Mouse (Mus musculus) ovary, postnatal 10 days (tissue): ENCODE measurements around the gene B3gat3.
"Not testable (repeated sequence)": the region's sequence is repeated elsewhere in the genome, so short reads cannot be mapped to it uniquely, and the experiment has no call there.

Experiments used
- DNase-seq: peaks from one replicate; pipeline ENCODE4 v3.0.0; 2022; ENCODE audit warnings: low spot score

The B3gat3 gene

DNA sequence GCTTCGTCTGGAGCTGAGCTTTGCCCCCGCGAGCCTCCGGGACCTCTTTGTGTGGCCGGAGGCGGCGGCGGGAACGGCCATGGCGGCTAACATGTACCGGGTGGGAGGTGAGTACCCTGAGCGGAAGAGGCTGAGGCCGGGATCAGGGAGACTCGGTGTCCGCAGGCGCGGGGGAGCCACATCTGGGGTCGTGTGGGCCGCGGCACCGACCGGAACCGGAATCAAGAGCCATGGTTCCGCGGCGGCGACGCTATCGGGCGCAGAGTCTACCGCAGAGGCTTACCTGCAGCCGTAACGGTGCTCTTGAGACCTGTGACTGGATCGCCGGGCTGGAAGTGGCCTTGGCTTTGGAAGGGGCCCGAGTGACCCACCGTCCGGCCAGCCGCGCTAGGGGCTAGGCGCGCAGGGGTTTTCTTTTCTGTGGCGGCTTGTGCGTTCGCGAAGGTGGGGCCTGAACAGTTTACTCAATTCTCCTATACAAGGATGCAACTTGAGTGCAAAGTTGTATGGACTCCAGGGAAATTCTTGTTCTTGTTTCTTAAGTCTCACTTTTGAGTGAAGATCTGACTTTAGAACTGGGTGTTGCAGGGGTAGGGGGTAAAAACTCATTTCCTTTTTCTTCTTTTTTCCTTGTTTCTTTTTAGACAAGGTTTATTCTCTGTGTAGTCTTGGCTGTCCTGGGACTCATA lies 22.2 kb downstream of the B3gat3 start:
- DNase-seq: peak; percentile 27

DNA sequence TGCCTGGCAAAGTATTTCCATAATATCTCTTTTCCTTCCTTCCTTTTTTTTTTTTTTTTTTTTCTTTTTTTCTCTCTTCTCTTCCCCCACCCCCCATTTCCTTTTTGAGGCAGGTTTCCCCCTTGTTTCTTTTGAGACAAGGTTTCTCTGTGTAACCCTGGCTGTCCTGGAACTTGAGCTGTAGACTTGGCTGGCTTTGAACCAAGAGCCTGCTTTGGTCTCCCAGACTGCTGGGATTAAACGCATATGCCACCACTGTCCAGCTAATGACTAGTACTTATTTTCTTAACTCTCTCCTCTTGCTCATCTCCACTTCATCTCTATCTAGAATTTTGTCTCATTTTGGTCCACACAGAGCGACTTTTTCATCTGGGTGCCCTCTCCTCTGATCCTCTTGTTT lies 22.9 kb downstream of the B3gat3 start:
- no peak for DNase-seq

DNA sequence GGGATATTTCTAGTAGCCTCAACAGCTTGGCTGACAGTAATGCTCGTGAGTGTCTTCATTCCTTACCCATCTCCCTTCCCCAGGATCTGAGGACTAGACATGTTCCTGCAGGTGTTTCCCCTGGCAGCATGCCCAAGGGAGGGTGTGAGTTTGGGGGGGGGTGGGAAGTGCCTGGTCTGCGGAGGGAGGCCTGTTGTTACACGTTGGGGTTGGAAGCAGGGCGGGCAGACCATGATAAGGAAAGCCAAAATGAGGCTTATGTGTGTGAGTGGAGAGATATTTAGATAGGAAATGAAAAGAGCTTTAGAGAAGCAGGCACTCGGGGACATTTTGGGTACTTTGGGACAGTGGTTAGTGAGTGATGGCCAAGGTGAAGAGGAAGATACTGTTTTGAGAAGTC lies 23.9 kb downstream of the B3gat3 start:
- DNase-seq: no peak

DNA sequence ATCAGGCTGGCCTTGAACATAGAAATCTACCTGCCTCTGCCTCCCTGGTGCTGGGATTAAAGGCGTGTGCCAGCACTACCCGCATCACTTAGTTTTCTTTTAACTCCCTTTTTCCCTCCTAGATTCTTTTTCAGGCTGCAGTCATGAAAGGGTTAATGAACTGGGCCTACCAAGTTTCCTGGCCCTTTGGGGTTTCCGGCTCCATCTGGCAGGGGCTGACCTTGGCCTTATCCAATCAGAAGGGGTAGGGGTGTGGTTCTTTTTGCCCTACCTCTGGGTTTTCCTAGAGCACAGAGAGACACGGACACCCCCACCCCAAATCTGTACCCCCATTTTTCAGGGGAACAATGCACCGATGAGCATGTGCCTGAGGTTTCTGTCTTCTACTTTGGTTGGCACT lies 24.6 kb downstream of the B3gat3 start:
- DNase-seq: peak; percentile 53

DNA sequence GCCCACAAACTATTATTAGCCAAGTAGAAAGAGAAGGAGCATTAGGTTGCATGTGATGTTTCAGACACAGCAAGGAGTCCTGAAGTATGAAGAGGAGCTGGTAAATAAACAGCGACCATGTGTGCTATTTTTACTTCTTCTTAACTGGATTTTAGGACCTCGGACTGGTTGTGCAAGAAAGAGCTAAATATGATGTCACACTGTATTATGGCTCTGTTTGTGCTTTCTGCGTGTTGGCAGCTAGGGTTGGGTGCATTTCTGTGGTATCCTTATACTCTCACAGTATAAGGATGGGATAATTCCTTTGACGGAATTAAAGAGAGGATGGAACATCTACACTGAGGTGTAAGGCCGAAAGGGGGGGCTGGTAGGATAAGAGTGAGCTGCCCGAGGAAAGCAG lies 25.1 kb downstream of the B3gat3 start:
- DNase-seq: no peak

DNA sequence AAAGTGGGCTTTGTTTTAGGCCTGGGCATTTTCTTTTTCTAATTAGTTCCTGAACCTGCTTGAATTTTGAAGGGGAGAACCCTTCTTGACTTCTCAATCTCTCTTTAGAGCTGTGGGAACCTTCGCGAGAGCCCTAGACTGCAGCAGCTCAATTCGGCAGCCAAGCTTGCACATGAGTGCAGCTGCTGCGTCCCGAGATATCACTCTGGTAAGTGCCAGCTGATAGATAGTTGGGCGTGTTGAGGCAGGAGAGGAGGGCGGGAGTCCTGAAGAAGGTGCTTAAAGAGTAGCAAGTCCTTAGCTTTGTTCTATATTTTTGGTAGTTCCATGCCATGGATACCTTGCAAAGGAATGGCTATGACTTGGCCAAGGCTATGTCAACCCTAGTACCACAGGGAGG lies 26.8 kb downstream of the B3gat3 start:
- DNase-seq: no peak

DNA sequence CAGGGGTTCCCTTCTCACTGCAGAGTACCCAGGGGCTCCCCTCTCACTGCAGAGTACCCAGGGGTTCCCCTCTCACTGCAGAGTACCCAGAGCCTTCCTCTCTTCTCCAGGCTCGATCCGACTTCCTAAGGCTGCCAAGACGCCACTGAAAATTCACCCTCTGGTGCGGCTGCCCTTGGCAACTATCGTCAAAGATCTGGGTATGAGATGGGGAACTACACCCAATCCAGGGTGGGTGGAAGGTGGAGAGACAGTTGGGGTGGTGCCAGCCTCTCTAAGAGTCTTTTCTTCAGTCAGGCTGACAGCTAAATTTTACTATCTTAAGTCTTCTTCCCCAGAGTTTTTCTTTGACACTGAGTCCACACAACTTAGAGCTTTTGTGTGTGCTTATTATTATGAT lies 30.0 kb downstream of the B3gat3 start:
- DNase-seq: no peak

DNA sequence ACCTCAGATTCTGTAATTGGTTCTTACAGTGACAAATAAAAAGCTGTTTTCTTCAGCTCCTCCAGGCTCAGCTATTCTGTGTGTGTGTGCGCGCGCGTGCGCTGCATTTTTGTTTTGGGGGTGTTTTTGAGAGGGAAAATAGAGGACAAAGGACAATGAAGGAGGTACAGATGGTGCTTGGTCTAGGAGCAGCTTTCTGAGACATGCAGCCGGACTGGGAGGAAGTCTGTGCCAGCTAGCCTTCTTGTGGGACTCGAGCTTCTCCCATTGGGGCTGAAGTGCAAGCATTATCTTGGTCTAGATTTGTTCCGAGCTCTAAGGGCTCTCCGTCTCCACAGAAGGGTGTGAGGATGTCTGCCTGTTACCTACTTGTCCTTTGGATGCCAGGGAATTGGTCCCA lies 32.1 kb downstream of the B3gat3 start:
- DNase-seq: no peak

DNA sequence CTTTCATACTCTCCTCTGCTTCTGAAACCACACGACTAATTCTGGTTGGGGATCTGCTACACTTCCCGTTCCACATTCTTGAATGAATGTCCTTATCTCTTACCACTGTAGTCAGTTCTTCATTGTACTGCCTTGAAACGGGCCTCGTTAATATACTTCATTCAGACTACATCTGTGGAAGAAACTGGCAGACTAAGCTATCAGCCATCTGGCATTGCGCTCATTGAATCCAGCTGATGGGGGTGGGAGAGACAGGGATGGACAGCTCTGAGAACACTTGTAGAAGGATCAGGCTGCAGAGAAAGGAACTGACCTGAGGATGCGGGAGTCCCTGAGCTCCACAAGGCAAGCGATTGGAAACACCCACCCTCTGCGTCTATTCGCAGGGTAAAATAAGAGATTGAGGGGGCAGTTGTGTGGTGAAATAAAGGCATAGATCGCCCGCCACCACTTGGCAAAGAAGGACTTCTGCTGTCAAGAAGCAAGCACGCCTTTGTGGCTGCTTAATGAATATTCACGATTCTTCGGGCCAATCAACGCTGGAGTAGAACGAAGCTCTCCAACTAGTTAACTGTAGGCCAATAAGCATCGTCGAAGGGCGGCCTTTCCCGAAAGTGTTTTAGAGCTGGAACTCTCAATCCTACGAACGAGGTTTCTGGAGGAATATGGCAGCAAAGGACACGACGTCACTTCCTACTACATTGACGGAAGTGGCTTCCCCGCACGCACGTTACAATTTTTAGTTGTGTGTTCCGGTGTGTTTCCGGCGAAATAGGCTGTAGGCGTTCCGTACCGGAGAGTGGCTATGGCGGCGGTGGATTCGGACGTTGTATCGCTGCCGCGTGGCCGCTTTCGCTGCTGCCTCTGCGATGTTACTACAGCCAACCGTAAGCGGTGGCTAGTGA lies 33.2 kb downstream of the B3gat3 start, which contains the start of gene Tut1:
Tut1 (plus strand) TSS at position 713 of the 905 bp plus-strand sequence.
- peak; percentile 78 for DNase-seq

DNA sequence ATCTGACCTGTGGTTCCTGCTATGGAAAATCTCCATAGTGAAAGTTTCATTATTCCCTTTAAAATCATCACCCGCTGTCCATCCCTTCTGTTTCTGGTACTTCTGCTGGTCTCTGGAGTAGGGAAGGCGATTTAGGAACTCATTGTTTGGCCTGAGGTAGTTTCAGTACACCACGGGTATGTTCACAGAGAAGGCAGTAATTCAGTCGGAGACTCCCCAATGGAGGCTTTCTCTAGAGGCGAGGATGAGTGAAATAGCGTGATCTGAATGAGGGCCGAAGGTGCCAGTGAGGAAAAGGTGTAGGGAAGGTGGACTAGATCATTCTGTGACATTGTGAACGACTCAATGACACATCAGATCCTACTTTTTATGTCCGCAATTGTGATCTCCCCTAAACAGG lies 34.0 kb downstream of the B3gat3 start:
- DNase-seq: no peak

DNA sequence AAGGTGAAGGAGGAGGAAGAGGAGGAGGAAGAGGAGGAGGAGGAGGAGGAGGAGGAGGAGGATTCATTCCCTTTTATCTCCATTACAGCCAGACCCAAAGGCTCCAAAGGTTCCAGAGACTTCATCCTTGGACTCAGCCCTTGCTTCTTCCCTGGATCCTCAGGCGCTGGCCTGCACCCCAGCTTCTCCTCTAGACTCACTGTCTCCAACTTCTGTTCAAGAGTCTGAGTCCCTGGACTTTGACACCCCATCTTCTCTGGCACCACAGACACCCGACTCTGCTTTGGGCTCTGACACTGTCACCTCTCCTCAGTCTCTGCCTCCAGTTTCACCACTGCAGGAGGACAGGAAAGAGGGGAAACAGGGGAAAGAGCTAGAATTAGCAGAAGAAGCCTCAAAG lies 42.1 kb downstream of the B3gat3 start:
- DNase-seq: no peak

DNA sequence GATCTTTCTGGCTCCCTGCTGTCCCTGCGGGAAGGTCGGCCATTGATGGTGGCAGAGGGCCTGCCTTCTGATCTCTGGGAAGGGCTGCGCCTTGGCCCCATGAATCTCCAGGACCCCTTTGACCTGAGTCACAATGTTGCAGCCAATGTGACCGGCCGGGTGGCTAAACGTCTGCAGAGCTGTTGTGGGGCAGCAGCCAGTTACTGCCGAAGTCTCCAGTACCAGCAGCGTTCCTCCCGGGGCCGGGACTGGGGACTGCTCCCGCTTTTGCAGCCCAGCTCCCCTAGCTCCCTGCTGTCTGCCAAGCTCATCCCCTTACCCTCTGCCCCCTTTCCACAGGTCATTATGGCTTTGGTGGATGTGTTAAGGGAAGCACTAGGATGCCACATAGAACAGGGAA lies 44.9 kb downstream of the B3gat3 start:
- DNase-seq: no peak

DNA sequence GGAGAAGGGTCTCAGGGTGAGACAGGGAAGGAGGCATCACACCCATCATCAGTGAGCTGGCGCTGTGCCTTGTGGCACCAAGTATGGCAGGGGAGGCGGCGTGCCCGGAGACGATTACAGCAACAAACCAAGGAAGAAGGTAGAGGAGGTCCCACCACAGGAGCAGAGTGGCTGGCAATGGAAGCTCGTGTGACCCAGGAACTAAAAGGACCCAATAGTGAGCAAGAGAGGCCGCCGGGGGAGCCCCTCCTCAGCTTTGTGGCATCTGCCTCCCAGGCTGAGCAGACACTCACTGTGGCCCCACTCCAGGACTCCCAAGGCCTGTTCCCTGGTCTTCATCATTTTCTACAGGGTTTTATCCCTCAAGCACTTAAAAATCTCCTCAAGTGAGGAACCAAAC lies 45.6 kb downstream of the B3gat3 start:
- no peak for DNase-seq

DNA sequence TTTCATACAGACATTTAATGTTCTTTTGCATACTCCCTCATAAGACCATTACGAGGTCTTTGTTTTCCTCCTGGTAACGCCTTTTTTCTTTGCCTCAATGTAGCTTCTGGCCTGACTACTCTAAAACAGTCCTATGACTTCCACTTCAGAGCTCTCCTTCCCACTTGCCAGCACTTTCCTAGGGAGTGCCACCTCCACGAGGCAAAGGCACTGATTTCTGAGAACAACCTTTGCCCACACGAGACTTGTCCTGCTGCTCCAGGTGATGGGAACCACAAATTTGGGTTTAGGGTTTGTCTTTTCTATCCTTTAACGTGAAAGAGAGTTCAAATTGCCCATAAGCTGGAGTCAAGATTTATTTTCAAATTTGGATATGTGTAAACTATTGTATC lies 46.0 kb downstream of the B3gat3 start:
- no peak for DNase-seq

DNA sequence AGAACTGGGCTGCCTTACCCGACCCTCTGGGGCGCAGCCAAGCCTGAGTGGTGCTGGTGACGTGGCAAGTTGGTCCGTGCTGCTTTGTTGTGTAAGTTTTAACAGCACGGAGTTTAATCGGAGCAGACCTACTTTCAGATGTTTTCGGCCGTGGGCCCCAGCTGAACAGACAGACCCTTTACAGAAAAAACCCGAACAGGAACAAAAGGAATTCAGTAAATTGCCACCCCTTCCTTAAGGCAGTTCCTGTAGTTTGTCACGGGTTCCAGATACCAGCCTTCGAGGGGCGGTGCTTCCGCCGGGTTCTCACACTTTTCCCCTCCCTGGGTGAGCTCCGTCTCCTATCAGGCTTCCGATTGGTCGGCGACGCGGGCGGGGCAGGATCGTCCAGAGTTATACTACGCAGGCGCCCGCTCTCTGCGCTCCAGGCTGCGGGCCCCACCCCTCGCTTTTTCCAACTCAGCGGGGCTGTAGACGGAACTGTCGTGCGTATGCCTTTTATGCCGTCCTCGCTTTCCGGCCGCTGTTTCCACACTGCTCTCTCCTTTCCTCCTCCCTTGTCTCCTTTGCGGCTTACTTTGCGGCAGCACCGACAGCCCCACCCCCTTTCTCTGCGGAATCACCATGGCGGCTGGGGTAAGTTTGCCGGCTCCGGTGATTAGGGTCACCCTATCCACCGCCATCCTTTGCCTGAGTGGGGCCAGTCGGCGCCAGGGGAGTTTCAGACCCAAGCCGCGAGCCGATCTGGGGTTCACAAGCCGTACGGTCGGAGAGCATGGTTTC lies 46.6 kb downstream of the B3gat3 start, which contains the start of gene Eef1g:
Eef1g (plus strand) TSS at position 452 of the 783 bp plus-strand sequence.
- DNase-seq: peak; percentile 85

DNA sequence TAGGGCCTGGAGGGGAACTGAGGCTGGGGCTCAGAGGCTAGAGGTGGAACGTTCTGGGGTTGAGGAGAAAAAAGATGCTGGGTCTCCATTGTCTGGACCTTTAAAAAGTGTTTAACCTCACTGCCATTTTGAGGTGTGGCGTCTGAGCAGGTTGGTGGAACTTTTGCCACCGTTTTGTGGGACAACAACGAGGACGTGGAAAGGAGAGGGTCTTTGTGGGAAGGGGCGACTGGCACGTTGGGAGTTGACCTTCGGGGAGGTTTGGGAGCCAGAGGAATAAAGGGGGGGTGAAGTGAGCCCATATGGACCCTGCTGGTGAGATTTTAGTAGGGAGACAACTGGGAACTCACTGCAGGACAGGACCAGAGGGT lies 47.2 kb downstream of the B3gat3 start:
- no peak for DNase-seq

DNA sequence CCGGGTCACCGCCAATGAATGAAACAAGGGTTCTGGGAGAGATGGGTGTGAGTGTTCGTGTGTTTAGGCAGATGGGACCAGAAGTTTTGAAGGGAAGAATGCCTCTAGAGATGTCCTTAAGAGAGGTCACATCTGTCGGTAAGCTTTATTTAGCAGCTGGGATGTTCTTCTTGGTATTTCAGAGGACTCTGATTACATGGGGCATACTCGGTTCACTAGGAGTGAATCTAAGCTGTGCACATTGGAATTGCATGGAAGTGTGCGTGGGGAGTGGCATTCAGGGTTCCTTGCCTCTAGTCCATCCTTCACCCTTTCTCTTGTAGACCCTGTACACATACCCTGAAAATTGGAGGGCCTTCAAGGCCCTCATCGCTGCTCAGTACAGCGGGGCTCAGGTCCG lies 47.7 kb downstream of the B3gat3 start:
- DNase-seq: no peak

DNA sequence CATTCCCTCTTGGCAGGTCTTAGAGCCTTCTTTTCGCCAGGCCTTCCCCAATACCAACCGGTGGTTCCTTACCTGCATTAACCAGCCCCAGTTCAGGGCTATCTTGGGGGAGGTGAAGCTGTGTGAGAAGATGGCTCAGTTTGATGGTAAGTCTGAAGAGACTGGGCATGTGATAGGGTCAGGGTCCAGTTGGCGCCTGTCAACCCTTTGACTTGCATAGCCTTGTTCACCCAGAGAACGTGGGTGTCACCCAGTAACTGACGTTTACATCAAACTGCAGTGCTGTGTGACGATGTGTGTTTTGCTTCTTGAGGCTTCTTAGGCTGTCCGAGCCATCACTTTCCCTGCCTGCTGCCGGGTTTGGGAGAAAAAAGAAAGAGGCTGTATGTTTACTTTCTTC lies 52.3 kb downstream of the B3gat3 start:
- DNase-seq: not testable (repeated sequence)

DNA sequence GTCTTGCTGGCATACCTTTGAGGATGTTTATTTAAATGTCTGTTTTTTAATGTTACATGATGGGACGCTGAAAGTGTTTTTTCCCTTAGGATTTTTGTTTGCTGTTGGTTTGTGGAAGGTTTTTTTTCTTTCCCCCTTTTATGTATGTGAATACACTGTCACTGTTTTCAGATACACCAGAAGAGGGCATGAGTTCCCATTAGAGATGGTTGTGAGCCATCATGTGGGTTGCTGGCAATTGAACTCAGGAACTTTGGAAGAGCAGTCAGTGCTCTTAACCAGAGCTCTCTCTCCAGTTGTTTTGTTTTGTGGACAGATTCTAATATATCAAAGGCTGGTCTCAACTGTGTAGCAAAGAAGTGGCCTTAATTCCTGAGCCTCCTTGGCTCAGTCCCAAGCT lies 54.5 kb downstream of the B3gat3 start:
- DNase-seq: no peak

DNA sequence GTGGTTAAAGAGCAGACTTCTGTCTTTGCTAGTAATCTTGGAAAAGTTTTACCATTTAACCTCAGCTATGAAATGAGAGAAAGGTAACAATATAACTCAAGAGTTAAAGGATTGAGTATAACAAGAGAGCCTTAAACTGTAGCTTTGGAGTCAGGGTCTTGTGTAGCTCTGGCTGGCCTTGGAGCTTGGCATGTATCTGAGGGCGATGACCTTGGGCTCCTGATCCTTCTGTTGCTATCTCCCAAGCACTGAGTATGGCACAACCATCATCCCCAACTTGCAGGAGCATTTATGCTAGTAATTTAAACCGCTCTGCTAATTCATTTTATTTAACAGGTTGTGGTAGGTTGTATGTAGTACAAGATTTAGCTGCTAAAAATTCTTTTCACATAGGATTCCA lies 55.3 kb downstream of the B3gat3 start:
- DNase-seq: no peak

DNA sequence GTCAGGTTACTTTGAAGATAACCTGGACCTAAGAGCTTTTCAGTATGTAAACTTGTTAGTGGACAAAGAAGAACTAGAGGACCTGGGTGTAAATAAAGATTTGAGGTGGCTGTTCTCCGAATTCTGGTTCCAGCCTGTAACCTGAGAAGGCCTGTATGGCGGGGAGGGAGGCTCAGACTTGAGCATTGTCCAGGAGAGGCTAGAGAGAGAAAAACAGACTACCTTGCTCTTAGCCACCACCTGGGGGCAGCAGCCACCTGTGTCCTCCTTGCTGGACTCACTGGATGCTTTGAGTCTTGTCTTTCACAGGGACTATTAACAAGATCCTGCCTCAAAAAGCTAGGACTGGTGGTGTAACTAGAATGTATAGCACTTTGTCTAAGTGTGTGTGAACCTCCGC lies 56.4 kb downstream of the B3gat3 start:
- DNase-seq: no peak
